Comparison of ENCODE assay signal across 8 mouse cellular contexts in the genomic region with DNA sequence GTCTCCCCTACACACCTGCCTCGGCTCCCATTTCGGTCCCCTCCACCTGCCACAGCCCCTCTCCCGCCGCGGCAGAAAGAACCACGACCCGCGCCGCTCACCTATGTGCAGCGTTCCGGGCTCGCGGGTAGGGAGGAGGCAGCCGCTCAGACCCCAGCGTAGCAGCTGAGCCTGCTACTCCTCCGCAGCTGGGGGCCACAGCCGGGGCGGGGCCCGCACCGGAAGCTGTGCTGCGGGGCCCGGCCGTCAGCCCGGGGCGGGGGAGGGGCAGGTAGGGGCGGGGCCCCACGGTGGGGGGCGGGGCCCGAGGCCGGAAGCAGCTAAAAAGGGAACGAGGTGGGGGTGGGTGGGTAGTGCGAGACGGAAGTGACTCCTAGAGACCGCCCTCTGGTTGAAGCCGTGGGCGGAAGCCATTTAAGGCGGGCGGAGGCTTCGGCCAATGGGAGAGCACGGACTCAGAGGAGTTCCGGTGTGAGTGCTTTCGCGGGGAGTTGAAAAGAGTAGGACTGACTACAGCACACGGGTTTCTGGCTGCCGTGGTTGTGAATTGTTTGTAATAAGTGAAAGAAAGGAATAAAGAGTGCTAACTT. TPM values are rescaled to one million over a fixed set of nuclear protein-coding genes. Genes with fewer than 3 reads are reported as not detected.
DNase-seq lines count a peak whose midpoint lies in the region; ATAC-seq lines count a peak whose summit lies in the region.

A gene (minus strand): TSS at position 213 of the 590 bp plus-strand sequence.

- peak within 1 kb of the TSS; percentile 79 for H3K9ac ChIP-seq in hindbrain, embryonic 12.5 days

- H3K4me3 ChIP-seq in hindbrain, embryonic 12.5 days, result peak within 1 kb of the TSS; percentile 83

- WGBS in hindbrain, embryonic 12.5 days, result under 1% methylated on average over 45 of the region's 45 CpGs

- peak within 1 kb of the TSS; percentile 64 for H3K4me2 ChIP-seq in hindbrain, embryonic 12.5 days (replicated peaks)

- DNase-seq in Muller cell, postnatal 12 days (ENCODE audit: inconsistent ontology term), result peak; percentile 98
- peak; percentile 93 for DNase-seq in cerebellum, adult 9-11 months
- DNase-seq in frontal cortex, adult 2 months (ENCODE audit: extremely low spot score in 1 of 2, low spot score in 1 of 2), result peak; percentile 90 to 95
- DNase-seq in layer of hippocampus, postnatal 14 days (ENCODE audit: low spot score in 2 of 2), result peak; percentile 84 to 95
- peak; percentile 90 for DNase-seq in lung, postnatal 14 days
- peak; percentile 90 for DNase-seq in retina, adult 2 months (ENCODE audit: low read depth, low spot score)
- peak; percentile 86 to 96 for DNase-seq in thymus, postnatal 36 days

- peaks cover 34% of the 10 kb centered on the region for H3K4me1 ChIP-seq in hindbrain, embryonic 12.5 days

- H3K9me3 ChIP-seq in hindbrain, embryonic 12.5 days (replicated peaks), result no peaks in the 10 kb centered on the region

- no peaks in the 10 kb centered on the region for H3K27me3 ChIP-seq in hindbrain, embryonic 12.5 days

- H3K27ac ChIP-seq in hindbrain, embryonic 12.5 days, result peak within 1 kb of the TSS; percentile 82

- peak; percentile 100 for ATAC-seq in hindbrain, embryonic 12.5 days (ENCODE audit: low FRiP score)

- H3K36me3 ChIP-seq in hindbrain, embryonic 12.5 days, result peaks cover 8% of the 10 kb centered on the region; the same call in 1 of the 2 replicates

RNA-seq across cellular contexts. Expression of the gene that starts here (rescaled TPM):
- 6.9 and 8.2 TPM in 2 replicates for polyA plus RNA-seq in frontal cortex, adult 2 months (2012; rRNA removed)
- 19.0 and 22.9 TPM in 2 replicates for polyA plus RNA-seq in hindbrain, embryonic 12.5 days (2016; fragmentation: Nextera tagmentation; extraction: Ambion mirVana)
- total RNA-seq in layer of hippocampus, postnatal 14 days (2021), result 1 to 10 TPM; 7.0 to 8.9 TPM

Comparison
In these comparisons a context has a peak if more than half of its experiments do, and no peak if none do; other contexts are left out.
1. Peak in every context shown above with its lines: DNase-seq, ATAC-seq, H3K4me3 ChIP-seq and H3K27ac ChIP-seq.